In the genomic region with DNA sequence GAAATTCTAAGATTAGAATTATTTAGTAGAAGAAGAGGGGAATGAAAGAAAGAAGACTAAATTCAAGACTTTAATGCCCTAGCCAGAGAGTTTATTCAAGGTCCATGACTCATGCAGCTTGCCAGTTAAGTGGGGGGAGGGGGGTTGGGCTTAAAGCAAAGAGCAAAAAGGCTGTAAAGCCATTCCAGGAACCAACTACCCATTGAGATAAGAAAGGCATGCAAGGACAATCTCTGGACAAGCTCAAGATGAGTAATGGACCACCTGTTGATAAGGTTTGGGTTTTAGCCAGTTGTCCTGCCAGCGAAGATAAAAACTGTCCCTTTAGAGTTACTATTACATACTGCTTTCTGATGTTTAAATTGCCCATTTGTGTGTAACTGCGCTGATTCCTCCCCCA, we compare ENCODE assay signal across 19 mouse cellular contexts.
"Had no signal": no experiment of that assay in that cellular context is flagged by ENCODE, and none has a peak within 500 bp of the region (broad histone marks: within the 10 kb centered on the region; RNA-seq: fewer than 3 reads in every experiment).

No protein-coding gene starts in this region.

- H3K4me1 ChIP-seq: kidney, embryonic 15.5 days; liver, embryonic 13.5 days; neural tube, embryonic 12.5 days; neural tube, embryonic 15.5 days had no signal

- DNase-seq: kidney, adult 2 months; kidney, postnatal 10 days; kidney, postnatal 36 days; liver, embryonic 13.5 days; lung, adult 2 months; lung, postnatal 14 days; lung, postnatal 4 days; midbrain, embryonic 14.5 days; right cerebral cortex, adult 18-20 months; right cerebral cortex, postnatal 14 days; right cerebral cortex, postnatal 4 days; thymus, adult 2 months; thymus, postnatal 14 days; thymus, postnatal 4 days had no signal

- H3K4me3 ChIP-seq: kidney, embryonic 15.5 days; liver, embryonic 13.5 days; neural tube, embryonic 12.5 days; neural tube, embryonic 15.5 days had no signal

- H3K9ac ChIP-seq: kidney, embryonic 15.5 days; liver, embryonic 13.5 days; neural tube, embryonic 12.5 days; neural tube, embryonic 15.5 days had no signal

- H3K4me2 ChIP-seq: kidney, embryonic 15.5 days; liver, embryonic 13.5 days; midbrain, embryonic 11.5 days; neural tube, embryonic 12.5 days; neural tube, embryonic 15.5 days had no signal

- H3K9me3 ChIP-seq: liver, embryonic 13.5 days; neural tube, embryonic 12.5 days; neural tube, embryonic 15.5 days had no signal

- H3K27me3 ChIP-seq: kidney, embryonic 15.5 days; liver, embryonic 13.5 days; neural tube, embryonic 12.5 days; neural tube, embryonic 15.5 days had no signal

- H3K36me3 ChIP-seq: kidney, embryonic 15.5 days; liver, embryonic 13.5 days; neural tube, embryonic 12.5 days; neural tube, embryonic 15.5 days had no signal

- H3K27ac ChIP-seq: kidney, embryonic 15.5 days; liver, embryonic 13.5 days; neural tube, embryonic 12.5 days; neural tube, embryonic 15.5 days; stomach, postnatal 0 days had no signal
